Mouse (Mus musculus): Measurements from ENCODE around the gene Snx29. TPM values are rescaled to one million over a fixed set of nuclear protein-coding genes. Genes with fewer than 3 reads are reported as not detected.

Gene Snx29
- total and polyA plus RNA-seq, 3 experiments, result 1.2 to 3.2 (median 3.1) TPM

DNA sequence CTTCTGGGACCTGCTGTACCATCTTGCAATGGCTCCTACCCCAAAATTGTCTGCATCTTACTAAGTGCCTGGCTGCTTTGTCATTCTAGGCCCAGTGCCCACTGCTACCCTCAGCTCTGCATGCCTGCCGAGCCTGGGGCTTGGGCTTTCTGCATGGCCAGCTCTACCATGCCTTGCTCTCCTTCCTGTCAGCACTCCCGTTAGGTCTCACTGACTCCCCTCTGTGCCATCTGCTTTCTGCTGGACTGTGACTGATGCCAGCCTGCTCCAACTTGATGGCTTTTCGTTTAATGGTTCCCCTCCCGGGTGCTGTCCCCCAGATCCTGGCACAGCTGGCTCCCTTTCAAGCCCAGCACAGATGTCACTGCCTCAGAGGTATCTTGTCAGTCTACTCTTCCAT is 150.1 kb downstream of the Snx29 start:
- no peak overlapping the region for H3K4me3 ChIP-seq (replicated peaks in 1 of 3; ENCODE audit: low read depth in 2 of 3, low read length in 2 of 3, poor library complexity in 1 of 3)
- no peaks in the 10 kb centered on the region for H3K36me3 ChIP-seq (replicated peaks in 1 of 2; ENCODE audit: control insufficient read depth in 1 of 2, insufficient read depth in 1 of 2, low read length in 1 of 2)
- H3K9ac ChIP-seq (ENCODE audit: insufficient read depth, low read depth), result no peak overlapping the region
- no peaks in the 10 kb centered on the region for H3K9me3 ChIP-seq (replicated peaks; ENCODE audit: low read length)
- no peaks in the 10 kb centered on the region for H3K27me3 ChIP-seq (replicated peaks)
- peaks cover 8 to 70% of the 10 kb centered on the region in 2 experiments for H3K4me1 ChIP-seq (ENCODE audit: control insufficient read depth in 1 of 2, insufficient read depth in 2 of 2)
- no peaks in the 10 kb centered on the region for H3K79me2 ChIP-seq (replicated peaks; ENCODE audit: control insufficient read depth, extremely low read depth, insufficient read depth, poor library complexity, severe bottlenecking)
- TF ChIP-seq CHD2 (IDR thresholded peaks at IDR 0.05; ENCODE audit: low read length) (no peak), SIN3A (IDR thresholded peaks at IDR 0.05; ENCODE audit: low read length) (no peak)
- H3K4me2 ChIP-seq (ENCODE audit: insufficient read depth, low read depth, poor library complexity, severe bottlenecking), result no peak overlapping the region
- no peak overlapping the region for H3K27ac ChIP-seq (ENCODE audit: insufficient read depth, low read depth)
- dilution Hi-C loops (cut with MboI; ENCODE audit: extremely low pct_ligation_motif_present, extremely low pct_unique_long_range_greater_than_20kb, low sequenced_read_pairs) (no loop called here), in situ Hi-C loops (cut with MboI; ENCODE audit: low pct_ligation_motif_present, low pct_unique_long_range_greater_than_20kb, low sequenced_read_pairs) (loop anchor here (25.0 kb wide), 1 partner anchor 439 kb away; the partner anchor contains the start of gene Cpped1)
- no peak for DNase-seq (ENCODE audit: extremely low read depth)

DNA sequence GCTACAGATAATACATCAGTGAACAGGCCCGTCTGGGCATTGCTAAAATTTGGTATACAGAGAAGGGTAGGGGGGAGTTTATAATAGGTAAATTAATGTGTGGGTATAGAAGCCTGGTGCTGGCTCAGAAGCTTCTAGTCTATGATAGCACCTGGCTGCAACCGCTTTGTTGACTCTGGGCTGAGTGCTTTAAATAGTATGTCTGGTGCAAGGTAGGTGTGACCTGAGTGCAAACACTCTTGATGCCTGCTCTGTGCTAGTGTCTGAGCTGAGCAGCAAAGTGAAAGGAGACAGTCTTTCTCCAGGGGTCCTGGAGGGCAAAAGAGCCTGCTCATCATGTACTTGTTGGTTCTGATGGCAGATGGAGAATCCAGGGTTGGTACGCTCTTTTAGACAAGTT is 150.8 kb downstream of the Snx29 start:
- in situ Hi-C loops (cut with MboI; ENCODE audit: low pct_ligation_motif_present, low pct_unique_long_range_greater_than_20kb, low sequenced_read_pairs) (loop anchor here (25.0 kb wide), 1 partner anchor 439 kb away; the partner anchor contains the start of gene Cpped1), dilution Hi-C loops (cut with MboI; ENCODE audit: extremely low pct_ligation_motif_present, extremely low pct_unique_long_range_greater_than_20kb, low sequenced_read_pairs) (no loop called here)
- no peak overlapping the region for H3K4me3 ChIP-seq (replicated peaks in 1 of 3; ENCODE audit: low read depth in 2 of 3, low read length in 2 of 3, poor library complexity in 1 of 3)
- TF ChIP-seq SIN3A (IDR thresholded peaks at IDR 0.05; ENCODE audit: low read length) (no peak), MEF2A (IDR thresholded peaks at IDR 0.05; ENCODE audit: borderline replicate concordance, low read depth, low read length) (no peak), ZKSCAN1 (IDR thresholded peaks at IDR 0.05; ENCODE audit: borderline replicate concordance, low read depth, low read length) (no peak), RAD21 (IDR thresholded peaks at IDR 0.05; ENCODE audit: low read depth, low read length) (no peak), JUND (conservative IDR thresholded peaks at IDR 0.05; ENCODE audit: low read depth, low read length) (no peak), CHD2 (IDR thresholded peaks at IDR 0.05; ENCODE audit: low read length) (no peak)
- no peak overlapping the region for H3K9ac ChIP-seq (ENCODE audit: insufficient read depth, low read depth)
- H3K9me3 ChIP-seq (replicated peaks; ENCODE audit: low read length), result no peaks in the 10 kb centered on the region
- H3K36me3 ChIP-seq (replicated peaks in 1 of 2; ENCODE audit: control insufficient read depth in 1 of 2, insufficient read depth in 1 of 2, low read length in 1 of 2), result no peaks in the 10 kb centered on the region
- H3K79me2 ChIP-seq (replicated peaks; ENCODE audit: control insufficient read depth, extremely low read depth, insufficient read depth, poor library complexity, severe bottlenecking), result no peaks in the 10 kb centered on the region
- H3K27ac ChIP-seq (ENCODE audit: insufficient read depth, low read depth), result no peak overlapping the region
- peaks cover 8 to 63% of the 10 kb centered on the region in 2 experiments for H3K4me1 ChIP-seq (ENCODE audit: control insufficient read depth in 1 of 2, insufficient read depth in 2 of 2)
- no peaks in the 10 kb centered on the region for H3K27me3 ChIP-seq (replicated peaks)
- no peak overlapping the region for H3K4me2 ChIP-seq (ENCODE audit: insufficient read depth, low read depth, poor library complexity, severe bottlenecking)
- no peak for DNase-seq (ENCODE audit: extremely low read depth)

DNA sequence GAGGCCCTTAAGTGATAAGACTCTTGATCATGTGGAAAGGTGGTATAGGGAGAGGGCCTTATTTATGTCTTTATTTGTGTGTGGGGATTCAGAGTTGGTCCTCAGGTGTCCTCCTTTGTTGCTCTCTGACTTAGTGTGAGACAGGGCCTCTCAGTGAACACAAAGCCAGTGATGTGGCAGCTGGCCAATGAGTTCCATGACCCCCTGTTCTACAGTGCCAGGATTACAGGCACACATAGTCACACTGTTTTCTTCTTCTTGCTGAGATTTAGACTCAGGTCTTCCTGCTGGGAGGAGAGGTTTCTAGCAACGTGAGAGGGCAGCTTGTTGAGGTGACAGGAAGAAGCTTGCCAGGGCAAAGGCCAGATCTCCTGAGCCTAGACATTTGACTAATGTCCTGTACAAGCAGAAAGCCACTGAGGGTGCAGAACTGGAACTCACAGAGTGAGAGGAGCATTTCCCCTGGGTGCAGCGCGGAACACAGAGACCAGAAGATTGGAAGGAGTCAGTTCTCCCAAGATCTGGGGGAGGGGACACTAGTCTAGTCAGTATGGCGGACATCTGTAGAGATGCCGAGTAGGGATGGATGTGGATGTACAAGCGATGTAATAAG is 151.3 kb downstream of the Snx29 start:
- Histone ChIP-seq H3K36me3 (replicated peaks in 1 of 2; ENCODE audit: control insufficient read depth in 1 of 2, insufficient read depth in 1 of 2, low read length in 1 of 2) (no peaks in the 10 kb centered on the region), H3K79me2 (replicated peaks; ENCODE audit: control insufficient read depth, extremely low read depth, insufficient read depth, poor library complexity, severe bottlenecking) (no peaks in the 10 kb centered on the region), H3K4me2 (ENCODE audit: insufficient read depth, low read depth, poor library complexity, severe bottlenecking) (no peak overlapping the region), H3K9me3 (replicated peaks; ENCODE audit: low read length) (no peaks in the 10 kb centered on the region), H3K4me3 (replicated peaks in 1 of 3; ENCODE audit: low read depth in 2 of 3, low read length in 2 of 3, poor library complexity in 1 of 3) (no peak overlapping the region), H3K27me3 (replicated peaks) (no peaks in the 10 kb centered on the region), H3K4me1 (ENCODE audit: control insufficient read depth in 1 of 2, insufficient read depth in 2 of 2) (peaks cover 8 to 60% of the 10 kb centered on the region in 2 experiments), H3K27ac (ENCODE audit: insufficient read depth, low read depth) (no peak overlapping the region), H3K9ac (ENCODE audit: insufficient read depth, low read depth) (no peak overlapping the region)
- no peak for TF ChIP-seq KAT2A (IDR thresholded peaks at IDR 0.05; ENCODE audit: insufficient replicate concordance, low read length)
- no peak for TF ChIP-seq MAFK (IDR thresholded peaks at IDR 0.05; ENCODE audit: insufficient replicate concordance, low read length)
- no peak for TF ChIP-seq MEF2A (IDR thresholded peaks at IDR 0.05; ENCODE audit: borderline replicate concordance, low read depth, low read length)
- no peak for TF ChIP-seq RCOR1 (conservative IDR thresholded peaks at IDR 0.05; ENCODE audit: low read depth, low read length)
- TF ChIP-seq JUN (IDR thresholded peaks at IDR 0.05; ENCODE audit: insufficient read depth, low read depth, low read length), result no peak
- TF ChIP-seq TBP (conservative IDR thresholded peaks at IDR 0.05; ENCODE audit: low read depth, low read length), result no peak
- TF ChIP-seq EP300 (IDR thresholded peaks at IDR 0.05; ENCODE audit: low read length), result no peak
- TF ChIP-seq USF2 (conservative IDR thresholded peaks at IDR 0.05; ENCODE audit: low read depth, low read length), result no peak
- no peak for TF ChIP-seq USF1 (IDR thresholded peaks at IDR 0.05; ENCODE audit: low read depth, low read length)
- TF ChIP-seq NRF1 (IDR thresholded peaks at IDR 0.05; ENCODE audit: low read depth, low read length), result no peak
- in situ Hi-C loops (cut with MboI; ENCODE audit: low pct_ligation_motif_present, low pct_unique_long_range_greater_than_20kb, low sequenced_read_pairs) (loop anchor here (25.0 kb wide), 1 partner anchor 438 kb away; the partner anchor contains the start of gene Cpped1), dilution Hi-C loops (cut with MboI; ENCODE audit: extremely low pct_ligation_motif_present, extremely low pct_unique_long_range_greater_than_20kb, low sequenced_read_pairs) (no loop called here)
- DNase-seq (ENCODE audit: extremely low read depth), result no peak

All from CH12.LX (cell line).